Mouse (Mus musculus) ES-Bruce4 (cell line): ENCODE measurements around the gene Arhgap10. TPM values are rescaled to one million over a fixed set of nuclear protein-coding genes. Genes with fewer than 3 reads are reported as not detected.

Experiments used
- H3K27ac ChIP-seq: 2 replicates; pipeline ENCODE4 v1.5.1; 2012; ENCODE audit warnings: low read length, inconsistent platforms; ENCODE audit not compliant: insufficient read depth
- H3K27me3 ChIP-seq: 2 replicates; pipeline ENCODE4 v1.6.1; 2012; ENCODE audit warnings: mild to moderate bottlenecking, low read length, inconsistent platforms; ENCODE audit not compliant: control insufficient read depth, poor library complexity, insufficient read depth, severe bottlenecking
- H3K36me3 ChIP-seq: 2 replicates; pipeline ENCODE4 v1.6.1; 2012; ENCODE audit warnings: inconsistent platforms, mild to moderate bottlenecking, low read length, moderate library complexity; ENCODE audit not compliant: control insufficient read depth, poor library complexity, insufficient read depth, severe bottlenecking
- H3K4me1 ChIP-seq: one replicate; pipeline ENCODE4 v1.8.1; 2011; ENCODE audit warnings: low read length; ENCODE audit not compliant: control insufficient read depth, insufficient read depth
- H3K4me3 ChIP-seq: 2 replicates; pipeline ENCODE4 v1.5.1; 2011; ENCODE audit warnings: low read depth, mild to moderate bottlenecking, low read length
- H3K9ac ChIP-seq: 2 replicates; pipeline ENCODE4 v1.6.1; 2012; ENCODE audit warnings: low read depth, mild to moderate bottlenecking, inconsistent platforms; ENCODE audit not compliant: poor library complexity, severe bottlenecking
- H3K9me3 ChIP-seq: replicated peaks from 2 replicates; pipeline ENCODE4 v1.6.1; 2012; ENCODE audit warnings: mild to moderate bottlenecking, low read length, inconsistent platforms; ENCODE audit not compliant: control insufficient read depth, poor library complexity, insufficient read depth, severe bottlenecking
- CTCF ChIP-seq: IDR thresholded peaks from one replicate; pipeline ENCODE4 v1.8.1; 2011; ENCODE audit warnings: low read depth, low read length
- EP300 ChIP-seq: IDR thresholded peaks from 2 replicates; pipeline ENCODE4 v1.6.1; 2011; ENCODE audit warnings: low read depth, low read length; ENCODE audit not compliant: insufficient read depth
- POLR2A ChIP-seq: IDR thresholded peaks from one replicate; pipeline ENCODE4 v1.8.1; 2011; ENCODE audit warnings: low read length; ENCODE audit not compliant: insufficient read depth
- polyA plus RNA-seq: library from polyadenylated mRNA; stranded (reverse); fragments of >200 nt; gene quantifications from 2 replicates; pipeline ENCODE4 v1.2.4, GENCODE M21; 2011; ENCODE audit warnings: low read depth; ENCODE audit not compliant: missing spikeins, insufficient read depth, insufficient read length

The Arhgap10 gene
- polyA plus RNA-seq, 1 experiment = 26.0 TPM

DNA sequence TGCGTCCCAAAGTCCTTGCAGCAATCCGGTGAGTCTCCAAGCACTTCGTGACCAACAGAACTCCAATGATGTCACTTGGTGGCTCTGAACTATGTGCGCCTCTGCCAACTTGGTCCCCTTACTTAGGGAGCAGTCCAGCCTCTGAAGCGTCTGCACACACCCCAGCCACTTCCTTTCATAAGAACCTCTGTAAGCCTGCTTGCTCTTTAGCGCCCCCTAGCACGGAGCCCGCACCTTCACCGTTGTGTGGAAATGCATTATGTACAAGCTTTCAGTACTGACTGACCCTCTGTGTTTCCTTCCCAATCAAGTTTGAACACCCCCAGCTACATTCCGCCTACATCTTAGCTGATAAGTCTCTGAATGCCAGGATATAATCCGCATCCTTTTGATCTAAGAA is 138.5 kb downstream of the Arhgap10 start:
- TF ChIP-seq POLR2A = no peak
- TF ChIP-seq CTCF = peak; percentile 85
- H3K9ac ChIP-seq = no peak overlapping the region

DNA sequence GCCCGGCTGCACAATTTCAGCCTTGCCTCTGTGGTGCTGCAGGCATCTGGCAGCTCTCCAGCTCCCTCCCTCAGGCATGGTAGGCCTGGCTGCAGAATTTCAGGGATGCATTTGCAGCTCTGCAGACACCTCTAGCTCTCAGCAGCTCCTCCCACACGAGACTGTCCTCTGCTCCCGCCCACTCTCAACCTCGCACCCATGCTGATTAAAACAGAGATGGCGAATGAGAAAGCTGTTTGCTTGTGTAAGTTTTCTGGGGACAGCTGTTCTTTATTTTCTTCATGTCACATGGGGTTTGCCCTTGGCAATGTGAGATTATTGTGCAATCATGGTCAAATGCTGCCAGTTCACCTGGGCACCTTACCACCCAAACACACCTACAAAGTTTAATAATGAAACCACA is 141.3 kb downstream of the Arhgap10 start:
- no peaks in the 10 kb centered on the region for H3K27me3 ChIP-seq
- no peak overlapping the region for H3K27ac ChIP-seq
- H3K36me3 ChIP-seq = no peaks in the 10 kb centered on the region
- H3K9me3 ChIP-seq = no peaks in the 10 kb centered on the region
- no peak overlapping the region for H3K4me3 ChIP-seq
- H3K9ac ChIP-seq = no peak overlapping the region
- TF ChIP-seq EP300 = no peak
- H3K4me1 ChIP-seq = no peaks in the 10 kb centered on the region

More for the DNA sequence above, 138.5 kb downstream of the Arhgap10 start:
- H3K27ac ChIP-seq = no peak overlapping the region
- H3K27me3 ChIP-seq = no peaks in the 10 kb centered on the region
- no peaks in the 10 kb centered on the region for H3K4me1 ChIP-seq
- no peaks in the 10 kb centered on the region for H3K36me3 ChIP-seq
- H3K9me3 ChIP-seq = no peaks in the 10 kb centered on the region
- H3K4me3 ChIP-seq = no peak overlapping the region

DNA sequence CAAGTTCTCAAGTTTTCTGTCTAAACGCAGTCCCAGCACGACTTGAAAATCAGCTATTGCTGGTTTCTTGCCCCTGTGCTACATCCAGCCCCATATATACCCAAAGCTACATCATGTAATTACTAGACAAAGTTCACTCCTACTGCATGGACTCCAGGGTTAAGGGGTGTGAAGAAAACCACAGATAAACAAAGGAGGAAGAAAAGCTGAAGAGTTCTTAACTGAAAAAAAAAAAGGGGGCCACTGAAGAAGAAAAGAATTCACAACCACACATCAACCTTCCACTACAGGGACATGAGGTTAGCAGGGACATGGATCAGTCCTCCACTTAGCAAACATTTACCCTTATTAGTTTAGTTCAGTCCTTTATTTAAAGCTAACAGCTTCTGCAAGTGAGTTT is 141.8 kb downstream of the Arhgap10 start:
- H3K4me1 ChIP-seq = no peaks in the 10 kb centered on the region
- H3K36me3 ChIP-seq = no peaks in the 10 kb centered on the region
- H3K9ac ChIP-seq = no peak overlapping the region
- no peaks in the 10 kb centered on the region for H3K27me3 ChIP-seq
- TF ChIP-seq EP300 (no peak), POLR2A (no peak), CTCF (no peak)
- no peaks in the 10 kb centered on the region for H3K9me3 ChIP-seq
- H3K27ac ChIP-seq = no peak overlapping the region
- no peak overlapping the region for H3K4me3 ChIP-seq

DNA sequence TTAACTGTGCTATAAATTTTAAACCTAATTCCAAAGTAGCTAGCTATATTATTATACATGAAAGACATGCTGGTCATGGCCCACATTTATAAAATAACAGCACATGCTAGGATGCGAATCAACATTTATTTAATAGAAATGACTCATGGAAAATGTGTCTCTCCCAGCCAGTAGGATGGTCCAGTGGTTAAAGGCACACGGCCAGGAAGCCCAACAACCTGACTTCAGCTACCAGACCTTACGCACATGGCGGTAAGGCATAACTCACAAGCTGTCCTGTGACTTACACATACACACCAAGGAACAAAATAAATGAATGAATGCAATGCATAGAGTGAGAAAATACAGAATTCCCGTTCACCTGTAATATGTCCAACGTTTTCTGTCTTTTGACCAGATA is 146.7 kb downstream of the Arhgap10 start:
- H3K27ac ChIP-seq = no peak overlapping the region
- no peak for TF ChIP-seq POLR2A
- TF ChIP-seq EP300 = no peak
- no peak for TF ChIP-seq CTCF
- no peaks in the 10 kb centered on the region for H3K4me1 ChIP-seq
- H3K36me3 ChIP-seq = no peaks in the 10 kb centered on the region
- no peak overlapping the region for H3K9ac ChIP-seq
- no peaks in the 10 kb centered on the region for H3K9me3 ChIP-seq
- H3K4me3 ChIP-seq = no peak overlapping the region
- no peaks in the 10 kb centered on the region for H3K27me3 ChIP-seq

DNA sequence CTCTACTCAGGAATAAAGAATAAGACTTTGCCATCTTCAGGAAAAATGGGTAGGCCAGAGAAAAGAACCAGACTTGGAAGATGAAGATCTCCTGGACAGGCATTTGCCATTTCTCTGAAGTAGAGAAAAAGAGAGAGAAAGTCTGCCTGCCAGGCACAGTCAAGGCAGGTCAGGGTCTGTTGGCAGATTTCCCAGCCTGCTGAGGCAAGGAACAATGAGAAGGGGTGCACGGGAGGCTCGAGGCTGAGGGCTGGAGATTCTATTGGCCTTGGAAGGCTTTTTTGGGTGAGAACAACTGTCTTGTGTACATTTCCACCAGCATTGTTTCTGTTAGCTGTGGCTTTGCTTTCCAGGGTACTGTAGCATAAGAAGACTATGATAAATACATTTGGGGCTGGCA is 147.4 kb downstream of the Arhgap10 start:
- no peak overlapping the region for H3K27ac ChIP-seq
- H3K4me3 ChIP-seq = no peak overlapping the region
- no peaks in the 10 kb centered on the region for H3K36me3 ChIP-seq
- H3K9ac ChIP-seq = no peak overlapping the region
- no peaks in the 10 kb centered on the region for H3K9me3 ChIP-seq
- H3K27me3 ChIP-seq = no peaks in the 10 kb centered on the region
- H3K4me1 ChIP-seq = no peaks in the 10 kb centered on the region
- TF ChIP-seq CTCF = no peak
- no peak for TF ChIP-seq POLR2A

DNA sequence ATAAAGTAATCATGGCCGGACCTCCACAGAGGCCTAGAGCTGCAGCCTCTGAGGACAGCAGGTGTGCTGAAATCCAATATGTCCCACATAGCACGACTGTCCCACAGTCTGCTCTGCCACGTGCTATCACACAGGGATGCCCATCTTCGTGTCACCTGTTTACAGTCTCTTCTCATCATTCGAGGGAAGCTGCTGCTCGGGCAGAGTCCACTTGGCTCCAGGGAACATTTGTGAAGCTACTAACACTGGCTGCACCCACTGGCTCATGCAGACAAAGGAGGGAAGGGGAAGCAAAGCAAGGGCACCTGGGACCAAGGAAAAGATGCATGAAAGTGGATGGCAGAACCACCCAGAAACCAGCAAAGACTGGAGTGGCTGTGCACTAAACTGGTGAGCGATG is 148.1 kb downstream of the Arhgap10 start:
- Histone ChIP-seq H3K9ac (no peak overlapping the region), H3K27me3 (no peaks in the 10 kb centered on the region), H3K4me1 (no peaks in the 10 kb centered on the region), H3K36me3 (no peaks in the 10 kb centered on the region), H3K9me3 (no peaks in the 10 kb centered on the region), H3K27ac (no peak overlapping the region), H3K4me3 (no peak overlapping the region)
- TF ChIP-seq EP300 (no peak), CTCF (no peak), POLR2A (no peak)

DNA sequence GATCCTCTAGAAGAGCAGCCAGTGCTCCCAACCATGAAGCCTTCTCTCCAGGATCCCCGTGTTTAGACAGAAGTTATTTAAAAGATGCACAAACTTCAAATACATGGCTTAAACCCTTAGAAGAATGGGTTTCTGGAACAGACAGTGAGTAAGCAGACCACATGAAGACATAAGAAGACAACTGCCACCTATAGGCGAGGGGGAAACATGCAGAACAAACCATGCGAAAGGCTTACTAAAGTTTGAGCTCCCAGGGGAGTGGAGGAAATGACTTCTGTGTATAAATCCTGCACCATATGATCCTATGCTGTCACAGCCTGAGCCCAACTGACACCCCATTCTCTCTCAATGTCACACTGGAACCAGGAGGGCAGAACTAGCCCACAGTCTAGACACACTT is 150.7 kb downstream of the Arhgap10 start:
- no peaks in the 10 kb centered on the region for H3K36me3 ChIP-seq
- TF ChIP-seq POLR2A = no peak
- TF ChIP-seq EP300 = no peak
- no peak for TF ChIP-seq CTCF
- H3K27ac ChIP-seq = no peak overlapping the region
- H3K4me1 ChIP-seq = no peaks in the 10 kb centered on the region
- H3K9me3 ChIP-seq = no peaks in the 10 kb centered on the region
- no peak overlapping the region for H3K9ac ChIP-seq
- H3K4me3 ChIP-seq = no peak overlapping the region
- H3K27me3 ChIP-seq = no peaks in the 10 kb centered on the region
